Mouse (Mus musculus) hindbrain, embryonic 11.5 days (tissue): ENCODE data around the gene Spata25. TPM values are rescaled to one million over a fixed set of nuclear protein-coding genes. Genes with fewer than 3 reads are reported as not detected.
A peak's percentile ranks its signal among the peaks of the same experiment; 100 is the strongest.

Experiments
- ATAC-seq: fragments of 200-750 bp; cut with Nextera tagmentation; 2 replicates; pipeline ENCODE4 v1.8.0; 2017; ENCODE audit warnings: mild to moderate bottlenecking, moderate TSS enrichment, moderate library complexity; ENCODE audit not compliant: low FRiP score
- DNase-seq: peaks from one replicate; pipeline ENCODE4 v3.0.0-alpha.2; 2015; ENCODE audit warnings: low spot score
- H3K27ac ChIP-seq: fragments of 300-500 bp; sonication (generic); 2 replicates; pipeline ENCODE4 v1.5.1; 2014; ENCODE audit warnings: mild to moderate bottlenecking, low read depth, low read length
- H3K27me3 ChIP-seq: fragments of 300-500 bp; sonication (generic); 2 replicates; pipeline ENCODE4 v1.6.1; 2014; ENCODE audit warnings: mild to moderate bottlenecking, low read length, moderate library complexity, mixed read lengths; ENCODE audit not compliant: control insufficient read depth, insufficient read depth
- H3K36me3 ChIP-seq: fragments of 300-500 bp; sonication (generic); 2 replicates; pipeline ENCODE4 v1.6.1; 2014; ENCODE audit warnings: mild to moderate bottlenecking, low read length, moderate library complexity, mixed read lengths; ENCODE audit not compliant: control insufficient read depth, insufficient read depth
- H3K4me1 ChIP-seq: fragments of 300-500 bp; sonication (generic); replicated peaks from 2 replicates; pipeline ENCODE4 v1.6.1; 2014; ENCODE audit warnings: low read length, mixed read lengths; ENCODE audit not compliant: control insufficient read depth, insufficient read depth
- H3K4me2 ChIP-seq: fragments of 300-500 bp; sonication (generic); replicated peaks from 2 replicates; pipeline ENCODE4 v1.6.1; 2014; ENCODE audit warnings: mild to moderate bottlenecking, low read depth, low read length
- H3K4me3 ChIP-seq: fragments of 300-500 bp; sonication (generic); 2 replicates; pipeline ENCODE4 v1.5.1; 2014; ENCODE audit warnings: low read depth, low read length
- H3K9ac ChIP-seq: fragments of 300-500 bp; sonication (generic); 2 replicates; pipeline ENCODE4 v1.6.1; 2014; ENCODE audit warnings: low read depth, low read length
- H3K9me3 ChIP-seq: fragments of 300-500 bp; sonication (generic); 2 replicates; pipeline ENCODE4 v1.6.1; 2016; ENCODE audit warnings: low read length; ENCODE audit not compliant: control insufficient read depth
- WGBS: fragments of 180-500 bp; shearing (Covaris S2); extraction: QIAGEN DNeasy Blood & Tissue Kit; methylation state at CpG from one replicate; pipeline ENCODE4 v1.1.7; 2014; 5-methylcytosine and 5-hydroxymethylcytosine counted together
- polyA plus RNA-seq: library from polyadenylated mRNA; unstranded; fragments of >200 nt; fragmentation: Nextera tagmentation; extraction: Ambion mirVana; gene quantifications from 2 replicates; pipeline ENCODE4 v1.2.1, GENCODE M21; 2014

The Spata25 gene
- polyA plus RNA-seq, 1 experiment from 2014 or later, result not detected

DNA sequence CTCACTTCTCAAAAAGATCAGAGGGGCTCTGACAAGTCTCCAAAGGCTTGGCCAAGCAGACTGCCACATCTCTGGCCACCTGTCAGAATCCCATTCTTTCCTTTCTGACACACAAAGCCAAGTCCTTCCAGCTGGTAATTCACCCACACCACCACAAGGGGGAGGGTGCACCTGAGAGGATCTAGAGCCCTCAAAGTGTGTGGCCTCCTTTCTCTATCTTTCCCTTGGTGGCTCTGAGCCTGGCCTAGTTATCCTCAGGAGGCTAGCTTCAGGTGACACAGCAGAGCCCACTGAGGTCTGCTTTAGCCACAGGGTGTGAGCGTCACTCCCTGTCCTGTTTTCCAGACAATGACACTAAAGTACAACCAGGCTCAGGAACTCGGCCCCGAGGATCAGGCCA is 35.1 kb downstream of the Spata25 start:
- no peak overlapping the region for H3K4me2 ChIP-seq
- no peak overlapping the region for H3K9ac ChIP-seq
- H3K4me3 ChIP-seq, result no peak overlapping the region
- peaks cover 2% of the 10 kb centered on the region; the same call in 1 of the 2 replicates for H3K36me3 ChIP-seq
- no peaks in the 10 kb centered on the region for H3K27me3 ChIP-seq
- DNase-seq (peak; percentile 70), ATAC-seq (no peak)
- WGBS, result 83% methylated on average over 3 of the region's 3 CpGs
- no peak overlapping the region for H3K27ac ChIP-seq
- H3K9me3 ChIP-seq, result no peaks in the 10 kb centered on the region
- H3K4me1 ChIP-seq, result no peaks in the 10 kb centered on the region

DNA sequence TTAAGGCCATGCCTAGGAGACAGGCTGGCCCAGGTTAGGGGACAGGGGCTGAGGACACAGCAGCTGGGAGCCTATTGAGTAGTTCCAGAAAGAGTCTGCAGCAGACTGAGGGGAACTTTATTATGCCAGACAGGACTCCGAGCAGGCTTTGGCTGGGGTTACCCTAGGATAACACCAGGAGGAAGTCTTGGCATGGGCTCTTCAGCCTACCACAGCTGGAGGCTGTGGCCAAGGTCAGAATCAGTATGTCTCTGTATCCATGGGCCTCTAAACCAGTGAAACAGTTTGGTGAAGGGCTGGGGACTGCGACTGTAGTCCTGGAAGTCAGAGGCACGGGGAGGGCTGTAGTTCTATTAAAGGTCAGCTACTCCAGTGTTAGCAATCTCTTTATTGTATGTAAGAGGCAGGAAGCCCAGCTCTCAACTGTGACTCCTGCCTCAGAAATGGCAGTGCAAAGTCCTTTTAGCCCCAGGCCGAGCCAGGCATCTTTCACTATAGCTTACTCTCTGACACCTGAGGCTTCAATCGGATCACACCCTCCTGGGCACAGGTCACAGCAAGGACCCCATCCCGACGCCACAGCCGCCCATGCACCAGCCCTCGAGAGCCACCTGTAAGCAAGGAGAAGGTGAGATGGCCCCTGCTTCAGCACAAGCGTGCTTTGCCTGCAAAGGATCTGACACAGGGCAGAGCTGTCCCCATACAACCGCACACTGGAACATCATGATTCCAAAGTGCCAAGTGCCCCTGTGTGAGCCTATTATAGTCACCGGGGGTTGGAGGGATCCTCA is 35.7 kb downstream of the Spata25 start:
- DNase-seq (no peak), ATAC-seq (no peak)
- Histone ChIP-seq H3K27ac (no peak overlapping the region), H3K36me3 (peaks cover 2% of the 10 kb centered on the region; the same call in 1 of the 2 replicates), H3K9ac (no peak overlapping the region), H3K27me3 (no peaks in the 10 kb centered on the region), H3K4me3 (no peak overlapping the region), H3K9me3 (no peaks in the 10 kb centered on the region), H3K4me2 (no peak overlapping the region), H3K4me1 (no peaks in the 10 kb centered on the region)
- WGBS, result 92% methylated on average over 12 of the region's 12 CpGs

DNA sequence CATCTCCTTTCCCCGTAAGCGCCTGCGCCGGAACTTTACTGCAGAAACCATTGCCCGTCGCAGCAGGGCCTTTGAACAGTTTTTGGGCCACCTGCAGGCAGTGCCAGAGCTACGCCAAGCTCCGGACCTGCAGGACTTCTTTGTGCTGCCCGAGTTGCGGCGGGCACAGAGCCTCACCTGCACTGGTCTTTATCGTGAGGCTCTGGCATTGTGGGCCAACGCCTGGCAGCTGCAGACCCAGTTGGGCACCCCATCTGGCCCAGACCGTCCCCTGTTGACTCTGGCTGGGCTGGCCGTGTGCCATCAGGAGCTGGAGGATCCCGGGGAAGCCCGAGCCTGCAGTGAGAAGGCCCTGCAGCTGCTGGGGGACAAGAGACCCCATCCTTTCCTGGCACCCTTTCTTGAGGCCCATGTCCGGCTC is 36.5 kb downstream of the Spata25 start:
- DNase-seq, result no peak
- Histone ChIP-seq H3K4me2 (no peak overlapping the region), H3K4me3 (no peak overlapping the region), H3K27ac (no peak overlapping the region), H3K27me3 (no peaks in the 10 kb centered on the region), H3K36me3 (peaks cover 2% of the 10 kb centered on the region; the same call in 1 of the 2 replicates), H3K9ac (no peak overlapping the region), H3K9me3 (no peaks in the 10 kb centered on the region), H3K4me1 (no peaks in the 10 kb centered on the region)
- no peak for ATAC-seq
- WGBS, result 95% methylated on average over 18 of the region's 18 CpGs

DNA sequence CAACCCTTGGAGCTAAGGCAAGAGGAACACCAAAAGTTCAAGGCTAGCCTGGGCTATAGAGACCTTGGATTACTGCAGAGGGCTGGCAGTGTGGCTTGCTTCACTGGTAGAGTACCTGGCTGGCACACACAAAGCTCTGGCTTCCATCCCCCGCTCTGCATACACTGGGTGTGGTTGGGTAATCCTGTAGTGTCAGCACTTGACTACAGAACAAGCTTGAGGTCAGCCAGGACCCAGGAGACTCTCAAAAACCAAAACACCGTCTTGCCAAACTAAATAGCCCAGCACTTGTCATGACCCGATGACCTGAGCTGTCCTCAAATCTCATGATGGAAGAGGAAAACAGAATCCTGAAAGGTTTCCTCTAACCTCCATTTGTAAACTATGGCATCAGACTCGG is 37.9 kb downstream of the Spata25 start:
- ATAC-seq, result no peak
- Histone ChIP-seq H3K36me3 (peaks cover 2% of the 10 kb centered on the region; the same call in 1 of the 2 replicates), H3K27ac (no peak overlapping the region), H3K4me2 (no peak overlapping the region), H3K4me3 (no peak overlapping the region), H3K9me3 (no peaks in the 10 kb centered on the region), H3K9ac (no peak overlapping the region), H3K4me1 (peaks cover 2% of the 10 kb centered on the region; the same call in 1 of the 2 replicates), H3K27me3 (no peaks in the 10 kb centered on the region)
- DNase-seq, result no peak
- 88% methylated on average over 4 of the region's 4 CpGs for WGBS

DNA sequence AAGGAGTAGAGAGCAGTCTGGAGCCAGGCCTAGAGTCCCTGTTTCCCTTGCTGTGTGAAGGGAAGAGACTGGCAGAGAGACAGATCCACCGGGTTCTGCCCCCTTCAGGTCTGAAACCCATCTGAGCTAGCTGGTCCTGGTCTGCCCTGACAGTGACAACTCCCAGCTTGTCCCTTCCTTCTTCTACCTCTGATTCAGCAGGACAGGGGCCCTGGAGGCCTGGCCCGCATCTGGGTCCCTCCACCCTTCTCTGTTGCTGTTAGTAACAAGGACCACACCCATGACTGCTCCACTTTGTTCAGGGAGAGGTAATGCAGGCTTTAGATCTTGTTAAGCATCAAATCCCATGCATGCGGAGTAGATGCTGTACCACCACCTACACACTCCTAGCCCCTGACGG is 39.9 kb downstream of the Spata25 start:
- WGBS, result 69% methylated on average over 4 of the region's 4 CpGs
- no peaks in the 10 kb centered on the region for H3K27me3 ChIP-seq
- H3K36me3 ChIP-seq, result no peaks in the 10 kb centered on the region
- H3K4me3 ChIP-seq, result no peak overlapping the region
- H3K9ac ChIP-seq, result no peak overlapping the region
- no peaks in the 10 kb centered on the region for H3K9me3 ChIP-seq
- no peak overlapping the region for H3K27ac ChIP-seq
- H3K4me2 ChIP-seq, result no peak overlapping the region
- ATAC-seq (no peak), DNase-seq (no peak)
- H3K4me1 ChIP-seq, result peaks cover 2% of the 10 kb centered on the region; the same call in 1 of the 2 replicates

DNA sequence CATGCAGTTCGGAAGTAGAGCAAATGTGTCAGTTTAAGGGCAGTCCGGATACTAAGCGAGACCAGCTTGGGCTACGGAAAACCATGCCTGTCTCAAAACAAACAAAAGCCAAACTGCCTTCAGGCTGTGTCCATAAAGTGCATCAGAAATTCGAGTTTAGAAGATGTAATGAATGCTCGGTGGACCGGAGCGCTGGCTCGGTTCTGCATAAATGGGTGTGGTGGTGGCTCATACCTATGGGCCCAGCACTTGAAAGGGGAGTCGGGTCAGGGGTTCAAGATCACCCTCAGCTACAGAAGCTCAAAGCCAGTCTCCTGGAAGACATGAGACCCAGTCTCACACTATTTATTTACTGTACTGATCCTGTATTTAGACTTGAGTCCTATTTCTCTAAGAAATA is 40.6 kb downstream of the Spata25 start:
- Histone ChIP-seq H3K4me3 (no peak overlapping the region), H3K27me3 (no peaks in the 10 kb centered on the region)
- ATAC-seq, result no peak

DNA sequence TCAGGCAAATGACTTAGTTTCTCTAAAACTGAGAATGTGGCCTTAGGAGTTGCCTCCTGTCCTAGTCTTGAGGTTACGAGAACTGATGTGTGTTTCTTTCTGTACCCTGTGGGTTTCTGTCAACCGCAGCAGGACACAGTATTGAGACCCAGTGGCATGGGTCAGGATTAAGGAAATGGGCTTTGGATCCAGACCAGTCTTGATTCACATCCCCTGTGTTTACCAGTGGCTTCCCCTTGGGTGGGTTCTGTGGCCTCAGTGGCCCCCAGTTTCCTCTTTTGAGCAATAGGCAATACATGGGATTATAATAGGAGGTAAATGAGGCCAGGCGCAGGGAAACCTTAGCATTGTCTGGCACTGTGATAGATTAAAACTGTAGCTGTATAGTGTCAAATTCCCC is 41.3 kb downstream of the Spata25 start:
- Histone ChIP-seq H3K36me3 (no peaks in the 10 kb centered on the region), H3K4me2 (peak overlapping the region; percentile 56; the same call in 1 of the 2 replicates), H3K4me3 (no peak overlapping the region), H3K27me3 (no peaks in the 10 kb centered on the region), H3K9me3 (no peaks in the 10 kb centered on the region), H3K4me1 (peaks cover 2% of the 10 kb centered on the region; the same call in 1 of the 2 replicates), H3K9ac (no peak overlapping the region), H3K27ac (no peak overlapping the region)
- DNase-seq, result no peak
- WGBS, result 85% methylated on average over 3 of the region's 3 CpGs
- ATAC-seq, result no peak

More for the DNA sequence above, 40.6 kb downstream of the Spata25 start:
- H3K4me2 ChIP-seq, result no peak overlapping the region
- H3K27ac ChIP-seq, result no peak overlapping the region
- H3K9ac ChIP-seq, result no peak overlapping the region
- no peaks in the 10 kb centered on the region for H3K36me3 ChIP-seq
- no peaks in the 10 kb centered on the region for H3K9me3 ChIP-seq
- WGBS, result 87% methylated on average over 10 of the region's 10 CpGs
- no peak for DNase-seq
- peaks cover 2% of the 10 kb centered on the region; the same call in 1 of the 2 replicates for H3K4me1 ChIP-seq

DNA sequence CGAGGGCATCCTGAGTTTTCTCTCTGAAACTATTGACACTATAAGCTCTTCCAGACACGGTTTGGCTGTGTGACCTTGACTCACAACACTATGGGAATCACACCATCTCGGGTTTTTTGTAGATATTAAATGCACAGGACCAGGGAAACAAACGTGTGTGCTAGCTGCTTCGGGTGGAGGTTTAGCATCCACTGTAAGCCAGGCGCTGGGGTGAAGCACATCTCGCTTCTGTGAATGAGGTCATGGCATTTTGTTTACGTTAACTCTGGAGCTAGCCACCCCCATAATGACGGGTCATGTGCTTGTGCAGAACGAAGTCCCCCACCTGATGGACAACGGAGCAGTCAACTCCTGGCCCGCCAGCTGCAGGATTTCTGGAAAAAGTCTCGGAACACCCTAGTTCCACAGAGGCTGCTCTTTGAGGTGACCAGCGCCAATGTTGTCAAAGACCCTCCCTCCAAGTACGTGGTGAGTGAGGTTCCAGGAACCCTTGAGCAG is 41.9 kb downstream of the Spata25 start:
- Histone ChIP-seq H3K4me3 (peak overlapping the region; percentile 56), H3K36me3 (no peaks in the 10 kb centered on the region), H3K9ac (peak overlapping the region; percentile 63), H3K27me3 (no peaks in the 10 kb centered on the region), H3K27ac (no peak overlapping the region), H3K4me1 (peaks cover 2% of the 10 kb centered on the region; the same call in 1 of the 2 replicates), H3K4me2 (peak overlapping the region; percentile 56), H3K9me3 (no peaks in the 10 kb centered on the region)
- DNase-seq, result no peak
- WGBS, result 7% methylated on average over 15 of the region's 15 CpGs
- ATAC-seq, result no peak
